In genomic region chr8:123157888-123158465, GRCm38 (mm10) we compare ENCODE assay signal across 8 mouse cellular contexts. TPM values are rescaled to one million over a fixed set of nuclear protein-coding genes. Genes with fewer than 3 reads are reported as not detected.
DNase-seq lines count a peak whose midpoint lies in the region; ATAC-seq and TF ChIP-seq lines count a peak whose summit lies in the region.

Sult5a1 (minus strand) TSS chr8:123158315.

- peak; percentile 46 for TF ChIP-seq CTCF in intestine, postnatal 0 days (IDR thresholded peaks at IDR 0.05; ENCODE audit: low read depth)

- H3K27me3 ChIP-seq in heart, embryonic 10.5 days (ENCODE audit: insufficient read depth, poor library complexity, severe bottlenecking): no peaks in the 10 kb centered on the region
- no peaks in the 10 kb centered on the region for H3K27me3 ChIP-seq in intestine, postnatal 0 days (replicated peaks; ENCODE audit: control insufficient read depth, insufficient read depth, low read length)
- no peaks in the 10 kb centered on the region for H3K27me3 ChIP-seq in stomach, embryonic 14.5 days (ENCODE audit: control insufficient read depth, insufficient read depth, low read length)

- no peaks in the 10 kb centered on the region for H3K36me3 ChIP-seq in heart, embryonic 10.5 days
- no peaks in the 10 kb centered on the region for H3K36me3 ChIP-seq in intestine, postnatal 0 days (ENCODE audit: control insufficient read depth, insufficient read depth)
- H3K36me3 ChIP-seq in stomach, embryonic 14.5 days (ENCODE audit: control insufficient read depth, insufficient read depth, low read length): no peaks in the 10 kb centered on the region

- H3K4me3 ChIP-seq in heart, embryonic 10.5 days: peak within 1 kb of the TSS; percentile 44
- no peak within 1 kb of the TSS for H3K4me3 ChIP-seq in intestine, postnatal 0 days (ENCODE audit: low read depth, low read length)
- peak within 1 kb of the TSS; percentile 21 for H3K4me3 ChIP-seq in stomach, embryonic 14.5 days (ENCODE audit: low read depth, low read length)

- no peak within 1 kb of the TSS for H3K9ac ChIP-seq in intestine, postnatal 0 days (ENCODE audit: low read depth, low read length)
- no peak within 1 kb of the TSS; the same call in 1 of the 2 replicates for H3K9ac ChIP-seq in stomach, embryonic 14.5 days (replicated peaks; ENCODE audit: low read depth, low read length)

- peak within 1 kb of the TSS; percentile 27 for H3K4me2 ChIP-seq in intestine, postnatal 0 days (replicated peaks; ENCODE audit: low read depth)
- H3K4me2 ChIP-seq in stomach, embryonic 14.5 days (replicated peaks; ENCODE audit: low read depth, low read length): peak within 1 kb of the TSS; percentile 29

- no peaks in the 10 kb centered on the region for H3K9me3 ChIP-seq in heart, embryonic 10.5 days
- no peaks in the 10 kb centered on the region for H3K9me3 ChIP-seq in intestine, postnatal 0 days (ENCODE audit: control insufficient read depth)
- H3K9me3 ChIP-seq in stomach, embryonic 14.5 days (ENCODE audit: control insufficient read depth, low read depth, low read length): no peaks in the 10 kb centered on the region

- no peak for DNase-seq in heart, embryonic 10.5 days (ENCODE audit: low spot score)
- no peak for DNase-seq in heart, adult 9 months (ENCODE audit: low spot score in 2 of 2)
- peak; percentile 21 for DNase-seq in ovary, postnatal 36 days (ENCODE audit: low spot score)
- no peak for DNase-seq in ovary, postnatal 10 days (ENCODE audit: low spot score)
- no peak for DNase-seq in spleen, postnatal 4 days (ENCODE audit: low spot score in 2 of 2)
- DNase-seq in frontal cortex, postnatal 36 days (ENCODE audit: low spot score in 2 of 2): no peak

- 29% methylated on average over 13 of the region's 13 CpGs for WGBS in heart, embryonic 10.5 days
- 27% methylated on average over 13 of the region's 13 CpGs for WGBS in intestine, postnatal 0 days
- WGBS in stomach, embryonic 14.5 days: 26% methylated on average over 13 of the region's 13 CpGs

- H3K4me1 ChIP-seq in heart, embryonic 10.5 days: peaks cover 43% of the 10 kb centered on the region
- no peaks in the 10 kb centered on the region for H3K4me1 ChIP-seq in intestine, postnatal 0 days (replicated peaks; ENCODE audit: control insufficient read depth, insufficient read depth, low read length)
- peaks cover 21% of the 10 kb centered on the region for H3K4me1 ChIP-seq in stomach, embryonic 14.5 days (ENCODE audit: control insufficient read depth, insufficient read depth, low read length)

- no peak for ATAC-seq in intestine, postnatal 0 days
- peak; percentile 64; the same call in 1 of the 2 replicates for ATAC-seq in stomach, embryonic 14.5 days (ENCODE audit: insufficient number of reproducible peaks, insufficient read depth, low FRiP score, low read depth)

- H3K27ac ChIP-seq in heart, embryonic 10.5 days: peak within 1 kb of the TSS; percentile 74
- H3K27ac ChIP-seq in intestine, postnatal 0 days (ENCODE audit: low read depth, low read length): no peak within 1 kb of the TSS
- H3K27ac ChIP-seq in stomach, embryonic 14.5 days (ENCODE audit: low read length): no peak within 1 kb of the TSS

RNA-seq across cellular contexts. Expression of gene Sult5a1, which starts in this region (rescaled TPM):
- polyA plus RNA-seq in heart, embryonic 10.5 days (2016; fragmentation: Nextera tagmentation; extraction: Ambion mirVana): 9.3 and 12.3 TPM in 2 replicates
- polyA plus RNA-seq in intestine, postnatal 0 days (2015; fragmentation: Nextera tagmentation; extraction: Ambion mirVana): 3.4 and 3.5 TPM in 2 replicates
- polyA plus RNA-seq in stomach, embryonic 14.5 days (2014; fragmentation: Nextera tagmentation; extraction: Ambion mirVana): 20.4 and 23.9 TPM in 2 replicates
